Mouse (Mus musculus) CH12.LX (cell line): Measurements from ENCODE around the gene Plp2.
"Not testable (repeated sequence)": the region's sequence is repeated elsewhere in the genome, so short reads cannot be mapped to it uniquely, and the experiment has no call there.

ENCODE experiments used
- CHD1 ChIP-seq: IDR thresholded peaks from 2 replicates; pipeline ENCODE4 v1.6.1; 2012; ENCODE audit warnings: low read depth, low read length, improper control_type of control experiment, inconsistent platforms
- CTCF ChIP-seq, 2 experiments: IDR thresholded peaks in 1 of 2; conservative IDR thresholded peaks in 1 of 2; 2 replicates each; pipeline ENCODE4 v1.5.1; 2011 to 2012; ENCODE audit warnings: low read depth in 2 of 2, low read length in 2 of 2, improper control_type of control experiment in 1 of 2, inconsistent platforms in 1 of 2, mild to moderate bottlenecking in 1 of 2, moderate library complexity in 1 of 2
- ELF1 ChIP-seq: IDR thresholded peaks from 2 replicates; pipeline ENCODE4 v1.6.1; 2014; ENCODE audit warnings: low read depth, mild to moderate bottlenecking, inconsistent platforms, low read length, improper control_type of control experiment
- GABPA ChIP-seq: IDR thresholded peaks from 2 replicates; pipeline ENCODE4 v1.6.1; 2012; ENCODE audit warnings: low read depth, low read length, improper control_type of control experiment, inconsistent platforms; ENCODE audit not compliant: insufficient replicate concordance
- IRF4 ChIP-seq: IDR thresholded peaks from 2 replicates; pipeline ENCODE4 v1.6.1; 2014; ENCODE audit warnings: low read depth, mild to moderate bottlenecking, inconsistent platforms, low read length, improper control_type of control experiment
- MAX ChIP-seq: IDR thresholded peaks from 2 replicates; pipeline ENCODE4 v1.6.1; 2011; ENCODE audit warnings: low read length, improper control_type of control experiment
- POLR2A ChIP-seq: IDR thresholded peaks from 2 replicates; pipeline ENCODE4 v1.6.1; 2011; ENCODE audit warnings: low read depth, mild to moderate bottlenecking, improper control_type of control experiment, low read length
- POLR2AphosphoS2 ChIP-seq: IDR thresholded peaks from 2 replicates; pipeline ENCODE4 v1.6.1; 2011; ENCODE audit warnings: low read depth, low read length, improper control_type of control experiment
- RAD21 ChIP-seq: IDR thresholded peaks from 2 replicates; pipeline ENCODE4 v1.6.1; 2011; ENCODE audit warnings: low read depth, mild to moderate bottlenecking, low read length, improper control_type of control experiment, moderate library complexity
- TCF12 ChIP-seq: IDR thresholded peaks from 2 replicates; pipeline ENCODE4 v1.6.1; 2014; ENCODE audit warnings: low read depth, mild to moderate bottlenecking, inconsistent platforms, low read length, improper control_type of control experiment

DNA sequence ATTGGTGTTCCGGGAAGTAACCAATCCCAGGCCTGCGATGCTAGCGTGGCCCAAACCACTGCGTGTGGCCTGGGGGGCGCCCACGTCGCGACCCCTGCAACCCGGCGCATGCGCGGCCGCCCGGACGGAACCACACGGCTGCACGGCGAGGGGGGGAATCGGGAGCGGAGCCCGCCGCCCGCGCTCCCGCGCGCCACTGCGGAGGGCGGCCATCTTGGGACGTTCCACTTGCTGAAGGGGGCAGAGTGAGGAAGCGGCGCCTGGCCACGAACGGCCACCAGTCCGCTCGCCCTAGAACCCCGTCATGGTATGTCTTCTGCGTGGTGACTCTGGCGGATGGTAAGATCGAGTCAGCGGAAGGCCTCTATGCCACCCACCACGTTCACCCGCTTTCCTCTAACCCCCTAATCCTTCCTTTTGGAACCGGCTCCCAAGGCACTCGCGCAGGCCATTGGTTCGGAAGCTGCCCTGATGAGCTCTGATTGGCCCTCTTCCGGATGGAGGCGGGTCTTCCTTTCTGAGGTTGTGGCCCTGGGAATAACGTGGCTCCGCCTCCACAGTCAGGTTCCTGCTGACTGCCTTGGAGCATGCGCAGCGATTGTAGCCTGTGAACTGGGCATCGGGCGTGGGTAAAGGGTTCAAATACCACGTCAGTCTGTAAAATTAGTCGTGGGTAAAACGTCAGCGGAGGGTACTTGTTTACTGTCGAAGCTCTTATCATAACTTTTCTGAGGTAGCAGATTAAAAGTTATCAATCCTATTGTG, 43.1 kb upstream of the Plp2 start, which contains the start of gene Wdr45:
- TF ChIP-seq POLR2A: peak; percentile 67
- not testable (repeated sequence) for TF ChIP-seq MAX; CTCF (conservative IDR thresholded peaks at IDR 0.05 in 1 of 2, IDR thresholded peaks at IDR 0.05 in 1 of 2; ENCODE audit: low read depth in 2 of 2, low read length in 2 of 2); POLR2AphosphoS2; IRF4; TCF12; GABPA; RAD21
- TF ChIP-seq CHD1: peak; percentile 72; the same call in 1 of the 2 replicates
- peak; percentile 50 for TF ChIP-seq ELF1
